ENCODE assay signal across 8 mouse cellular contexts in genomic region chr5:115280050-115280687, GRCm38 (mm10). TPM values are rescaled to one million over a fixed set of nuclear protein-coding genes. Genes with fewer than 3 reads are reported as not detected.
DNase-seq lines count a peak whose midpoint lies in the region; ATAC-seq and TF ChIP-seq lines count a peak whose summit lies in the region.

No protein-coding gene starts in this region.

- ATAC-seq in forebrain, embryonic 14.5 days: 0 out of 2 replicates have a peak, but pooled peaks have one; percentile 18
- no peak for ATAC-seq in limb, embryonic 11.5 days (ENCODE audit: insufficient number of reproducible peaks, low FRiP score, low TSS enrichment, low read depth)
- ATAC-seq in neural tube, embryonic 11.5 days (ENCODE audit: insufficient read depth, low FRiP score, low TSS enrichment): no peak
- ATAC-seq in frontal cortex, adult (ENCODE audit: low TSS enrichment): no peak

- H3K27me3 ChIP-seq in forebrain, embryonic 14.5 days (replicated peaks; ENCODE audit: control insufficient read depth, insufficient read depth, low read length): no peaks in the 10 kb centered on the region
- H3K27me3 ChIP-seq in limb, embryonic 11.5 days (ENCODE audit: control insufficient read depth, insufficient read depth, low read length): no peaks in the 10 kb centered on the region
- H3K27me3 ChIP-seq in neural tube, embryonic 11.5 days (ENCODE audit: control insufficient read depth, insufficient read depth, low read length): no peaks in the 10 kb centered on the region

- TF ChIP-seq POLR2A in lung, adult 2 months (IDR thresholded peaks at IDR 0.05; ENCODE audit: borderline replicate concordance, extremely low read depth, low read depth, low read length): no peak
- TF ChIP-seq POLR2A in bone marrow macrophage, adult 2 months (IDR thresholded peaks at IDR 0.05; ENCODE audit: borderline replicate concordance, low read depth, low read length): no peak

- H3K4me1 ChIP-seq in lung, adult 2 months (ENCODE audit: control insufficient read depth, insufficient read depth, low read length): peaks cover 4% of the 10 kb centered on the region
- H3K4me1 ChIP-seq in bone marrow macrophage, adult 2 months (ENCODE audit: control insufficient read depth, insufficient read depth, low read length): peaks cover 11% of the 10 kb centered on the region
- H3K4me1 ChIP-seq in forebrain, embryonic 14.5 days (ENCODE audit: control insufficient read depth, insufficient read depth, low read length): peaks cover 4% of the 10 kb centered on the region; the same call in 1 of the 2 replicates
- peaks cover 6% of the 10 kb centered on the region for H3K4me1 ChIP-seq in limb, embryonic 11.5 days (ENCODE audit: control insufficient read depth, insufficient read depth, low read length)
- peaks cover 4% of the 10 kb centered on the region for H3K4me1 ChIP-seq in neural tube, embryonic 11.5 days (ENCODE audit: control insufficient read depth, insufficient read depth, low read length)

- peak overlapping the region; percentile 46 for H3K27ac ChIP-seq in bone marrow macrophage, adult 2 months (ENCODE audit: insufficient read depth, low read depth, low read length)
- H3K27ac ChIP-seq in forebrain, embryonic 14.5 days (ENCODE audit: low read depth, low read length): no peak overlapping the region
- no peak overlapping the region for H3K27ac ChIP-seq in limb, embryonic 11.5 days (replicated peaks; ENCODE audit: low read depth, low read length)
- H3K27ac ChIP-seq in neural tube, embryonic 11.5 days (ENCODE audit: low read depth, low read length): no peak overlapping the region

- no peaks in the 10 kb centered on the region for H3K9me3 ChIP-seq in forebrain, embryonic 14.5 days (replicated peaks; ENCODE audit: control insufficient read depth, low read length)
- no peaks in the 10 kb centered on the region for H3K9me3 ChIP-seq in limb, embryonic 11.5 days (ENCODE audit: control insufficient read depth, low read length)
- H3K9me3 ChIP-seq in neural tube, embryonic 11.5 days (ENCODE audit: control insufficient read depth, low read length): no peaks in the 10 kb centered on the region

- H3K4me3 ChIP-seq in lung, adult 2 months (replicated peaks; ENCODE audit: extremely low read depth, low read depth, low read length): peak overlapping the region; percentile 89
- H3K4me3 ChIP-seq in bone marrow macrophage, adult 2 months (ENCODE audit: insufficient read depth, low read length): peak overlapping the region; percentile 87
- peak overlapping the region; percentile 97 for H3K4me3 ChIP-seq in forebrain, embryonic 14.5 days (ENCODE audit: low read depth, low read length)
- H3K4me3 ChIP-seq in limb, embryonic 11.5 days (ENCODE audit: low read depth, low read length): peak overlapping the region; percentile 78
- peak overlapping the region; percentile 95 for H3K4me3 ChIP-seq in neural tube, embryonic 11.5 days (ENCODE audit: low read depth, low read length)

- peak overlapping the region; percentile 84 for H3K9ac ChIP-seq in forebrain, embryonic 14.5 days (ENCODE audit: low read length)
- H3K9ac ChIP-seq in limb, embryonic 11.5 days (ENCODE audit: low read length): peak overlapping the region; percentile 66
- peak overlapping the region; percentile 61 for H3K9ac ChIP-seq in neural tube, embryonic 11.5 days (ENCODE audit: low read length)

- WGBS in lung, adult 2 months: 2% methylated on average over 17 of the region's 17 CpGs
- WGBS in forebrain, embryonic 14.5 days: 9% methylated on average over 17 of the region's 17 CpGs
- WGBS in limb, embryonic 11.5 days: 7% methylated on average over 17 of the region's 17 CpGs
- WGBS in neural tube, embryonic 11.5 days: 10% methylated on average over 17 of the region's 17 CpGs

- peaks cover 21% of the 10 kb centered on the region for H3K36me3 ChIP-seq in forebrain, embryonic 14.5 days (ENCODE audit: control insufficient read depth, insufficient read depth, low read length)
- peaks cover 7% of the 10 kb centered on the region; the same call in 1 of the 2 replicates for H3K36me3 ChIP-seq in limb, embryonic 11.5 days (ENCODE audit: control insufficient read depth, insufficient read depth, low read length)
- peaks cover 3% of the 10 kb centered on the region for H3K36me3 ChIP-seq in neural tube, embryonic 11.5 days (ENCODE audit: control insufficient read depth, insufficient read depth, low read length)

- no peak for TF ChIP-seq CTCF in lung, adult 2 months (IDR thresholded peaks at IDR 0.05; ENCODE audit: insufficient read depth, low read length)
- TF ChIP-seq CTCF in bone marrow macrophage, adult 2 months (IDR thresholded peaks at IDR 0.05; ENCODE audit: low read depth, low read length): no peak

- H3K4me2 ChIP-seq in forebrain, embryonic 14.5 days (ENCODE audit: low read length): peak overlapping the region; percentile 72
- peak overlapping the region; percentile 95 for H3K4me2 ChIP-seq in limb, embryonic 11.5 days (ENCODE audit: low read depth, severe bottlenecking)
- peak overlapping the region; percentile 82 for H3K4me2 ChIP-seq in neural tube, embryonic 11.5 days (ENCODE audit: low read depth)

- no peak for DNase-seq in lung, adult 2 months
- DNase-seq in lung, adult 18-20 months: no peak
- no peak for DNase-seq in forebrain, embryonic 14.5 days (ENCODE audit: low spot score)
- DNase-seq in limb, embryonic 11.5 days (ENCODE audit: low spot score): peak; percentile 39
- DNase-seq in neural tube, embryonic 11.5 days (ENCODE audit: low spot score): no peak
- no peak for DNase-seq in frontal cortex, postnatal 36 days (ENCODE audit: low spot score in 2 of 2)

RNA-seq across cellular contexts. Expression of gene Coq5, which starts 0.7 kb away (rescaled TPM):
- polyA plus RNA-seq in lung, adult 2 months (2012; rRNA removed): 7.7 and 11.5 TPM in 2 replicates
- 21.4 and 25.6 TPM in 2 replicates for polyA plus RNA-seq in bone marrow macrophage, adult 2 months (2012; ENCODE audit: insufficient read depth, insufficient read length, missing spikeins)
- 55.1 and 60.9 TPM in 2 replicates for polyA plus RNA-seq in forebrain, embryonic 14.5 days (2014; fragmentation: Nextera tagmentation; extraction: Ambion mirVana)
- 51.4 and 54.6 TPM in 2 replicates for polyA plus RNA-seq in limb, embryonic 11.5 days (2014; fragmentation: Nextera tagmentation; extraction: Ambion mirVana)
- polyA plus RNA-seq in neural tube, embryonic 11.5 days (2014; fragmentation: Nextera tagmentation; extraction: Ambion mirVana): 58.5 and 61.0 TPM in 2 replicates

RNA-seq across cellular contexts. Expression of gene Rnf10, which starts 7.5 kb away (rescaled TPM):
- polyA plus RNA-seq in lung, adult 2 months (2012; rRNA removed): 133 and 160 TPM in 2 replicates
- 94.9 and 105 TPM in 2 replicates for polyA plus RNA-seq in bone marrow macrophage, adult 2 months (2012; ENCODE audit: insufficient read depth, insufficient read length, missing spikeins)
- 64.3 and 75.2 TPM in 2 replicates for polyA plus RNA-seq in forebrain, embryonic 14.5 days (2014; fragmentation: Nextera tagmentation; extraction: Ambion mirVana)
- 77.5 and 105 TPM in 2 replicates for polyA plus RNA-seq in limb, embryonic 11.5 days (2014; fragmentation: Nextera tagmentation; extraction: Ambion mirVana)
- polyA plus RNA-seq in neural tube, embryonic 11.5 days (2014; fragmentation: Nextera tagmentation; extraction: Ambion mirVana): 106 and 119 TPM in 2 replicates

RNA-seq across cellular contexts. Expression of gene Dynll1, which starts 20.6 kb away (rescaled TPM):
- 314 and 332 TPM in 2 replicates for polyA plus RNA-seq in lung, adult 2 months (2012; rRNA removed)
- polyA plus RNA-seq in bone marrow macrophage, adult 2 months (2012; ENCODE audit: insufficient read depth, insufficient read length, missing spikeins): 238 and 243 TPM in 2 replicates
- polyA plus RNA-seq in forebrain, embryonic 14.5 days (2014; fragmentation: Nextera tagmentation; extraction: Ambion mirVana): 1,615 and 1,740 TPM in 2 replicates
- 1,968 and 2,035 TPM in 2 replicates for polyA plus RNA-seq in limb, embryonic 11.5 days (2014; fragmentation: Nextera tagmentation; extraction: Ambion mirVana)
- 1,631 and 1,672 TPM in 2 replicates for polyA plus RNA-seq in neural tube, embryonic 11.5 days (2014; fragmentation: Nextera tagmentation; extraction: Ambion mirVana)

RNA-seq across cellular contexts. Expression of gene Pop5, which starts 44.5 kb away (rescaled TPM):
- polyA plus RNA-seq in lung, adult 2 months (2012; rRNA removed): 51.5 and 55.4 TPM in 2 replicates
- 38.3 and 54.2 TPM in 2 replicates for polyA plus RNA-seq in bone marrow macrophage, adult 2 months (2012; ENCODE audit: insufficient read depth, insufficient read length, missing spikeins)
- polyA plus RNA-seq in forebrain, embryonic 14.5 days (2014; fragmentation: Nextera tagmentation; extraction: Ambion mirVana): 101 and 105 TPM in 2 replicates
- 118 and 123 TPM in 2 replicates for polyA plus RNA-seq in limb, embryonic 11.5 days (2014; fragmentation: Nextera tagmentation; extraction: Ambion mirVana)
- 121 and 122 TPM in 2 replicates for polyA plus RNA-seq in neural tube, embryonic 11.5 days (2014; fragmentation: Nextera tagmentation; extraction: Ambion mirVana)

RNA-seq across cellular contexts. Expression of gene Srsf9, which starts 46.8 kb away (rescaled TPM):
- 46.0 and 49.0 TPM in 2 replicates for polyA plus RNA-seq in lung, adult 2 months (2012; rRNA removed)
- polyA plus RNA-seq in bone marrow macrophage, adult 2 months (2012; ENCODE audit: insufficient read depth, insufficient read length, missing spikeins): 114 and 123 TPM in 2 replicates
- polyA plus RNA-seq in forebrain, embryonic 14.5 days (2014; fragmentation: Nextera tagmentation; extraction: Ambion mirVana): 165 and 169 TPM in 2 replicates
- polyA plus RNA-seq in limb, embryonic 11.5 days (2014; fragmentation: Nextera tagmentation; extraction: Ambion mirVana): 417 and 433 TPM in 2 replicates
- 327 and 330 TPM in 2 replicates for polyA plus RNA-seq in neural tube, embryonic 11.5 days (2014; fragmentation: Nextera tagmentation; extraction: Ambion mirVana)
